Mouse (Mus musculus): ENCODE measurements around the gene Fam83f. TPM values are rescaled to one million over a fixed set of nuclear protein-coding genes. Genes with fewer than 3 reads are reported as not detected.

Gene Fam83f
- polyA plus RNA-seq, 2 experiments = 0.81 to 1.2 TPM

DNA sequence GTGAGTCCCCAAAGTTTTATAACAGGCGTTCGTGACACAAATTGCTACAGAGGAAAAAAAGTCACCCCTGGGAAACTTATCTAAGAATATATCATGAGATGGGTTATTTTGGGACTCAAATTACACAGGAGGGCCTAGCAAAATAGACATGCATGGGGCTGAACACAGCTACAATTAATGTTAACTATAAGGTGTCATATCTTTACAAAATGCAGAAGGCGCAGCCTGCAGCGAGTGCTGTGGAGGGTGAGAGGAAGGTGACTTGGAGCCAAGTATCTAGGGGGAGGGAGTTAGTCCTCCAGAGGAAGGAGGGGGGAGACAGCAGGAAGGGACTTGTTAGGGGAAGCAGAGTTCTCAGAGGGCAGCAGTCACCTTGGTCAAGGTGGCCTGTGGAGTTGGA lies 7.2 kb upstream of the Fam83f start:
- H3K27me3 ChIP-seq (ENCODE audit: control insufficient read depth, insufficient read depth, low read length) = no peaks in the 10 kb centered on the region
- 55% methylated on average over 4 of the region's 4 CpGs for WGBS (ENCODE audit: insufficient replicate concordance)
- no peaks in the 10 kb centered on the region for H3K4me1 ChIP-seq (replicated peaks; ENCODE audit: control insufficient read depth in 2 of 2, insufficient read depth in 2 of 2, low read length in 1 of 2)
- no peaks in the 10 kb centered on the region for H3K36me3 ChIP-seq (replicated peaks; ENCODE audit: control insufficient read depth, insufficient read depth, low read depth)
- TF ChIP-seq EP300 (IDR thresholded peaks at IDR 0.05; ENCODE audit: low read depth) = no peak
- no peak for TF ChIP-seq CTCF (IDR thresholded peaks at IDR 0.05; ENCODE audit: low read depth)
- ATAC-seq (ENCODE audit: insufficient read depth) (no peak), DNase-seq (ENCODE audit: low read depth in 3 of 3, low spot score in 3 of 3) (no peak)
- no peak overlapping the region for H3K4me3 ChIP-seq (ENCODE audit: insufficient read depth in 1 of 2, low read depth in 2 of 2, low read length in 2 of 2)
- H3K27ac ChIP-seq = no peak overlapping the region
- H3K9me3 ChIP-seq (ENCODE audit: control insufficient read depth, low read length) = no peaks in the 10 kb centered on the region
- H3K4me2 ChIP-seq (ENCODE audit: low read depth) = no peak overlapping the region
- H3K9ac ChIP-seq (replicated peaks) = no peak overlapping the region

DNA sequence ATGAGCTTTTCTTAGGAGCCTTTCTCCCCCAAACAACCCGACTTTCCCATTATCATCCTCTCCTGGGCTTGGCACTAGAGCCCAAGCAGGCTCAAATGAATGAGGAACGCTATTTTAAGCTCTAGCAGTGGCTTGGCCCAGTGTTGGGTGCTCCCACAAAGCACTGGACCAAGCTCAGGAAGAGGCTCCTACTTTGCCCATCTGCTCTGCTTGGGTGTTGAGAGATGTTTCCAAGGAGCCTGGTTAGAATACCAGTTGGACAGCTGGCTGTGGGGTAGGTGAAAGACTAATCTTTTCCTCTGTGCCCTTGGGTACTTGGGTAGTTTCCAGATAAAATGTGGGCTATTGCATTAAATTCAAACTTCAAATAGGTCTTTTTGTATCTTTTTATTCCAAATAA lies 1.2 kb downstream of the Fam83f start:
- Histone ChIP-seq H3K27ac (no peak overlapping the region), H3K4me3 (ENCODE audit: insufficient read depth in 1 of 2, low read depth in 2 of 2, low read length in 2 of 2) (no peak overlapping the region), H3K9ac (replicated peaks) (no peak overlapping the region), H3K4me1 (replicated peaks; ENCODE audit: control insufficient read depth in 2 of 2, insufficient read depth in 2 of 2, low read length in 1 of 2) (peaks cover 0 to 7% of the 10 kb centered on the region in 2 experiments; a peak in 3 of 4 replicates), H3K27me3 (ENCODE audit: control insufficient read depth, insufficient read depth, low read length) (peaks cover 26% of the 10 kb centered on the region), H3K36me3 (replicated peaks; ENCODE audit: control insufficient read depth, insufficient read depth, low read depth) (no peaks in the 10 kb centered on the region), H3K9me3 (ENCODE audit: control insufficient read depth, low read length) (no peaks in the 10 kb centered on the region), H3K4me2 (ENCODE audit: low read depth) (no peak overlapping the region)
- TF ChIP-seq CTCF (IDR thresholded peaks at IDR 0.05; ENCODE audit: low read depth) = no peak
- no peak for TF ChIP-seq EP300 (IDR thresholded peaks at IDR 0.05; ENCODE audit: low read depth)
- DNase-seq (ENCODE audit: low read depth in 3 of 3, low spot score in 3 of 3) (no peak), ATAC-seq (ENCODE audit: insufficient read depth) (no peak)
- 49% methylated on average over 2 of the region's 2 CpGs for WGBS (ENCODE audit: insufficient replicate concordance)

DNA sequence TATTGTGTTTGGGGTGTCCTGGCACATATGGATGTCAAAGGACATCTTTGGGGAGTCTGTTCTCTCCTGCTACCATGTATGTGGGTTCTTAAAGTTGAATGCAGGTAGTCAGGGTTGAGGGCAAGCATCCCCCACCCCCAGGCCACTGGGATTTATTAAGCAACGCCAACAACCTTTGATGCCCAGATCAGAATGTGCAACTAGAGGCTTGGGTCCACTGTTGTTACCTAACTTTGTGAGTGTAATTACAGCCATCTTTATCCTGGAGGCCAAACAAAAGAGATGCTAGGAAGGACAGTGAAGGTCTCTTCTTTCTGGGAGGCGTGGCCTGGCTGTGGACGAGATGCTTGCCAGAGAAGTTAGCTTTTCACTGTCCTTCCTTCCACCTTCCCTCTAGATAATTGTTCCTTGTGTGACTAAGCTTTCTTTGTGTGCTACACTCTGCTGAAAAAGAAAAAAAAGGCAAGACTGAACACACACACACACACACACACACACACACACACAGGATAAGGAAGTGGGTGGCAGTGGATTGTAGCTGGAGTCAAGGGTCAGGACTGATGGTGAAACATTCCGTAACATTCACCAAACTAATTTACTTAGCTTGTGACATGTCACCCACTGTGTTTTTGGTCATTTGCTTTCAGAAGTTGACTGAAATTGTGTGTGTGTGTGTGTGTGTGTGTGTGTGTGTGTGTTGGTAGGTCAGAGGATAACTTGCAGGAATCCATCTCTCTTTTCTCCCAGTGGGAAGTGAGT lies 1.9 kb downstream of the Fam83f start:
- H3K4me3 ChIP-seq (ENCODE audit: insufficient read depth in 1 of 2, low read depth in 2 of 2, low read length in 2 of 2) = no peak overlapping the region
- no peaks in the 10 kb centered on the region for H3K36me3 ChIP-seq (replicated peaks; ENCODE audit: control insufficient read depth, insufficient read depth, low read depth)
- ATAC-seq (ENCODE audit: insufficient read depth) (no peak), DNase-seq (ENCODE audit: low read depth in 3 of 3, low spot score in 3 of 3) (no peak)
- H3K4me1 ChIP-seq (replicated peaks; ENCODE audit: control insufficient read depth in 2 of 2, insufficient read depth in 2 of 2, low read length in 1 of 2) = peaks cover 0 to 7% of the 10 kb centered on the region in 2 experiments; a peak in 3 of 4 replicates
- no peak overlapping the region for H3K4me2 ChIP-seq (ENCODE audit: low read depth)
- H3K27me3 ChIP-seq (ENCODE audit: control insufficient read depth, insufficient read depth, low read length) = peaks cover 26% of the 10 kb centered on the region
- no peaks in the 10 kb centered on the region for H3K9me3 ChIP-seq (ENCODE audit: control insufficient read depth, low read length)
- no peak overlapping the region for H3K9ac ChIP-seq (replicated peaks)
- H3K27ac ChIP-seq = no peak overlapping the region
- TF ChIP-seq EP300 (IDR thresholded peaks at IDR 0.05; ENCODE audit: low read depth) = no peak
- no peak for TF ChIP-seq CTCF (IDR thresholded peaks at IDR 0.05; ENCODE audit: low read depth)
- WGBS (ENCODE audit: insufficient replicate concordance) = 48% methylated on average over 4 of the region's 4 CpGs

DNA sequence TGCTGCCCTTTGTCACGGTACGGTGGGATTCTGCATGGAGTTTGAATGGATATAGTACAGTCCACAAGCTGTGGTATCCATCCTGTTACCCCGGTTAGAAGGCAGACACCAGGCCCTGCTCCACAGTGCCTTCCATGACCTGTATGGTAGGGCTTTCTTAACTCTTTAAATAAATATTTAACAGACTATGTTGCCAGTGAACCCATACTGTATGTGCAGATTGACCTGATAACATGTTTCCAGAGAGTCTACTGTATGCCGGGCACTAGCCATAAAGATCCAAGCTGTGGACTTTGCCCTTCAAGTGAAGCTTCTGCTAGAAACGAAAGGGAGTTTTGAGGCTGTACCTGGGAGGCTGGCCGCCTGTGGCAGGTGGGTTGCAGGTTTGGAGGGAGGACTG lies 3.1 kb downstream of the Fam83f start:
- H3K4me1 ChIP-seq (replicated peaks; ENCODE audit: control insufficient read depth in 2 of 2, insufficient read depth in 2 of 2, low read length in 1 of 2) = peaks cover 0 to 7% of the 10 kb centered on the region in 2 experiments; a peak in 3 of 4 replicates
- H3K9ac ChIP-seq (replicated peaks) = no peak overlapping the region
- no peaks in the 10 kb centered on the region for H3K36me3 ChIP-seq (replicated peaks; ENCODE audit: control insufficient read depth, insufficient read depth, low read depth)
- 55% methylated on average over 6 of the region's 6 CpGs for WGBS (ENCODE audit: insufficient replicate concordance)
- no peaks in the 10 kb centered on the region for H3K9me3 ChIP-seq (ENCODE audit: control insufficient read depth, low read length)
- TF ChIP-seq EP300 (IDR thresholded peaks at IDR 0.05; ENCODE audit: low read depth) (no peak), CTCF (IDR thresholded peaks at IDR 0.05; ENCODE audit: low read depth) (no peak)
- no peak overlapping the region for H3K27ac ChIP-seq
- ATAC-seq (ENCODE audit: insufficient read depth) (no peak), DNase-seq (ENCODE audit: low read depth in 3 of 3, low spot score in 3 of 3) (no peak)
- no peak overlapping the region for H3K4me2 ChIP-seq (ENCODE audit: low read depth)
- peaks cover 26% of the 10 kb centered on the region for H3K27me3 ChIP-seq (ENCODE audit: control insufficient read depth, insufficient read depth, low read length)
- no peak overlapping the region for H3K4me3 ChIP-seq (ENCODE audit: insufficient read depth in 1 of 2, low read depth in 2 of 2, low read length in 2 of 2)

DNA sequence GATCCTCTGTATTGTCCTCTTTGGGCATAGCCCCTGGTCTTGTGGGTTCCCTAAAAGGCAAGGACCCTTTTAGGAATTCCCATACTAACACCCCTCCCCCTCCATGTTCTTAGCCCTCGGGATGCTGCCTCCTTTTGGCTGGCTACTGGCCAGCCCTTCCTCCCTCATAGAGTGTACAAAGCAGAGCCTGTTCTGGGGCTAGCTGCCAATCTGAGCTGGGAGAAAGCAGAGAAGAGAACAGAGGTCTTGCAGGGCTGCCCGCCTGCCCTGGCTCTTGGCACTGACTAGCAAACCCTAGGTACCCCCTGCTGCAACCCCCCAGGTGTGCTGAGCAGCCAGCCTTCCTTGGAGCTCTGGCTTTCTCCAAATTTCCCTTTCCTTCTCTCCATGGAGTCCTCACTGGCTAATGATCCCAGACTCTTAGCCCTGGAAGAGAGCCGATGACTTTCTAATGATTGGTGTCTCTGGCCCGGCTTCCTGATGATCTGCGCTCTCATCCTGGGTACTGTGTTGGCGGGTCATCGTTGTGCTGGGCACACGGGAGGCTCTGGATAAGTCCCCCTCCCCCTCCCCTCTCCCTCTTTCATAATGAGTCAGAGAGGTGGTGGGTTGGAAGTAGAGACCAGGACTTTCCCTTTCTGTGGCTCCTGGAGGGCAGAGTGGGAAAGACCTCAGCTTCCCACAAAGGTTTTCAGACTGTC lies 8.0 kb downstream of the Fam83f start:
- no peak for ATAC-seq (ENCODE audit: insufficient read depth)
- H3K4me2 ChIP-seq (ENCODE audit: low read depth) = no peak overlapping the region

More for the DNA sequence above, 8.0 kb downstream of the Fam83f start:
- no peak overlapping the region for H3K4me3 ChIP-seq (ENCODE audit: insufficient read depth in 1 of 2, low read depth in 2 of 2, low read length in 2 of 2)
- no peaks in the 10 kb centered on the region for H3K27me3 ChIP-seq (ENCODE audit: control insufficient read depth, insufficient read depth, low read length)
- no peak overlapping the region for H3K27ac ChIP-seq
- DNase-seq (ENCODE audit: low read depth in 3 of 3, low spot score in 3 of 3) = no peak
- no peaks in the 10 kb centered on the region for H3K9me3 ChIP-seq (ENCODE audit: control insufficient read depth, low read length)
- WGBS (ENCODE audit: insufficient replicate concordance) = 53% methylated on average over 8 of the region's 8 CpGs
- H3K9ac ChIP-seq (replicated peaks) = no peak overlapping the region
- no peaks in the 10 kb centered on the region for H3K36me3 ChIP-seq (replicated peaks; ENCODE audit: control insufficient read depth, insufficient read depth, low read depth)
- H3K4me1 ChIP-seq (replicated peaks; ENCODE audit: control insufficient read depth in 2 of 2, insufficient read depth in 2 of 2, low read length in 1 of 2) = peaks cover 0 to 9% of the 10 kb centered on the region in 2 experiments; a peak in 2 of 4 replicates
- no peak for TF ChIP-seq EP300 (IDR thresholded peaks at IDR 0.05; ENCODE audit: low read depth)
- no peak for TF ChIP-seq CTCF (IDR thresholded peaks at IDR 0.05; ENCODE audit: low read depth)
